20 mouse cellular contexts compared by ENCODE assay signal in the genomic region with DNA sequence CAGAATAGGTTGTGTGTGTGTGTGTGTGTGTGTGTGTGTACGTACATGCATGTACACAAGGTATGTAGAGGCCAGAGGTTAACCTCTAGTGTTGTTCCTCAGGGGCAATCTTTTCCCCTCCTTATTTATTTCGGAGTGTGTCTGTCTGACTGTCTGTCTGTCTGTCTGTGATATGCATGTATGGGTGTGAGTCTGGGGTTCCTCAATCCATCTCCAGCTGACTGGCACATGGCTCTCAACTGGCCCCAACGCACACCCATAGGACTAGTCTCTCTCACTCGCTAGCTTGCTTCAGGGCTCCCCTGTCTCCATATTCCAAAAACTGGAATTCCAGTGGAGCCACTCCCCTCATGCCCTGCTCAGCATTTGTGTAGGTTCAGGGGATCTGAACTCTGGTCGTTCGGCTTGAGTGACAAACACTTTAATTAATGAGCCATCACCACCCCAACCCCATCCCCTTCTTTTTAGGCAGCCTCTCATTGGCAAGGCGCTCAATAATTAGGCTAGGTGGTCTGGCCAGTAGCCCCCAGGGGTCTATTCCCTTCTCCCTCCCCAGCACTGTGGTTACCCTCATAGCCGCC.
A peak's percentile ranks its signal among the peaks of the same experiment; 100 is the strongest.
DNase-seq lines count a peak whose midpoint lies in the region; ATAC-seq and TF ChIP-seq lines count a peak whose summit lies in the region.
"Had no signal": no experiment of that assay in that cellular context is flagged by ENCODE, and none has a peak within 500 bp of the region (broad histone marks: within the 10 kb centered on the region; RNA-seq: fewer than 3 reads in every experiment).

No protein-coding gene starts in this region.

- TF ChIP-seq CTCF in midbrain, postnatal 0 days (IDR thresholded peaks at IDR 0.05): no peak

- ATAC-seq in midbrain, postnatal 0 days (ENCODE audit: low FRiP score): no peak
- ATAC-seq: forebrain, embryonic 15.5 days; intestine, embryonic 15.5 days had no signal

- H3K27ac ChIP-seq in midbrain, embryonic 10.5 days (replicated peaks): peak overlapping the region; percentile 65
- H3K27ac ChIP-seq in midbrain, postnatal 0 days (ENCODE audit: low read depth, low read length): no peak overlapping the region
- H3K27ac ChIP-seq: forebrain, embryonic 15.5 days; hindbrain, embryonic 14.5 days; intestine, embryonic 15.5 days; macrophage; midbrain, embryonic 12.5 days; neural tube, embryonic 15.5 days had no signal

- H3K9me3 ChIP-seq in midbrain, embryonic 10.5 days (replicated peaks): 0 out of 2 replicates have a peak, but pooled peaks cover 2% of the 10 kb centered on the region
- H3K9me3 ChIP-seq in midbrain, postnatal 0 days (ENCODE audit: low read length): no peaks in the 10 kb centered on the region
- H3K9me3 ChIP-seq: embryonic facial prominence, embryonic 13.5 days; forebrain, embryonic 15.5 days; heart, embryonic 12.5 days; intestine, embryonic 15.5 days; midbrain, embryonic 12.5 days; neural tube, embryonic 15.5 days had no signal

- H3K27me3 ChIP-seq in midbrain, embryonic 10.5 days (ENCODE audit: low read depth, poor library complexity, severe bottlenecking): no peaks in the 10 kb centered on the region
- H3K27me3 ChIP-seq in midbrain, postnatal 0 days (ENCODE audit: insufficient read depth, low read length): no peaks in the 10 kb centered on the region
- H3K27me3 ChIP-seq: embryonic facial prominence, embryonic 13.5 days; forebrain, embryonic 15.5 days; heart, embryonic 12.5 days; intestine, embryonic 15.5 days; midbrain, embryonic 12.5 days; neural tube, embryonic 15.5 days had no signal

- 0 out of 2 replicates have a peak, but pooled peaks cover 3% of the 10 kb centered on the region for H3K36me3 ChIP-seq in midbrain, embryonic 10.5 days
- no peaks in the 10 kb centered on the region for H3K36me3 ChIP-seq in midbrain, postnatal 0 days (ENCODE audit: insufficient read depth, low read length)
- H3K36me3 ChIP-seq: embryonic facial prominence, embryonic 13.5 days; forebrain, embryonic 15.5 days; heart, embryonic 12.5 days; intestine, embryonic 15.5 days; midbrain, embryonic 12.5 days; neural tube, embryonic 15.5 days had no signal

- DNase-seq in midbrain, embryonic 10.5 days (ENCODE audit: low spot score): no peak
- DNase-seq in midbrain, postnatal 0 days (ENCODE audit: low spot score): no peak
- DNase-seq in kidney, adult 8-10 months: peak; percentile 63 to 70
- peak; percentile 37 for DNase-seq in kidney, postnatal 10 days
- no peak for DNase-seq in testis, postnatal 10 days (ENCODE audit: low spot score)
- no peak for DNase-seq in adrenal gland, adult 8-10 months
- no peak for DNase-seq in left cerebral cortex, adult 8-10 months (ENCODE audit: low spot score in 2 of 2)
- DNase-seq: adrenal gland, adult 2 months; cerebellum, adult 9-11 months; layer of hippocampus, postnatal 36 days had no signal

- WGBS in midbrain, embryonic 10.5 days: 89% methylated on average over 8 of the region's 8 CpGs
- WGBS in midbrain, postnatal 0 days: 90% methylated on average over 8 of the region's 8 CpGs

- H3K4me1 ChIP-seq in midbrain, embryonic 10.5 days: peaks cover 43% of the 10 kb centered on the region
- H3K4me1 ChIP-seq in midbrain, postnatal 0 days (ENCODE audit: insufficient read depth, low read length): no peaks in the 10 kb centered on the region

- H3K4me3 ChIP-seq in midbrain, embryonic 10.5 days: no peak overlapping the region
- no peak overlapping the region for H3K4me3 ChIP-seq in midbrain, postnatal 0 days (ENCODE audit: low read depth, low read length)
- H3K4me3 ChIP-seq: embryonic facial prominence, embryonic 13.5 days; forebrain, embryonic 15.5 days; heart, embryonic 12.5 days; intestine, embryonic 15.5 days; layer of hippocampus, adult 2 months; midbrain, embryonic 12.5 days; myocyte; neural tube, embryonic 15.5 days had no signal

- no peak overlapping the region for H3K9ac ChIP-seq in midbrain, postnatal 0 days (replicated peaks; ENCODE audit: low read length, poor library complexity, severe bottlenecking)
- H3K9ac ChIP-seq: embryonic facial prominence, embryonic 13.5 days; forebrain, embryonic 15.5 days; heart, embryonic 12.5 days; hindbrain, embryonic 14.5 days; intestine, embryonic 15.5 days; midbrain, embryonic 12.5 days; neural tube, embryonic 15.5 days had no signal

- H3K4me2 ChIP-seq in midbrain, postnatal 0 days (ENCODE audit: low read depth, low read length, poor library complexity, severe bottlenecking): no peak overlapping the region
- H3K4me2 ChIP-seq: embryonic facial prominence, embryonic 13.5 days; forebrain, embryonic 15.5 days; heart, embryonic 12.5 days; hindbrain, embryonic 14.5 days; intestine, embryonic 15.5 days; midbrain, embryonic 12.5 days; neural tube, embryonic 15.5 days had no signal

Comparison
In these comparisons a context has a peak if more than half of its experiments do, and no peak if none do; other contexts are left out.
1. DNase-seq: peak in kidney, adult 8-10 months (2 of 2) and kidney, postnatal 10 days (single experiment); none in midbrain, embryonic 10.5 days (single experiment), midbrain, postnatal 0 days (single experiment), testis, postnatal 10 days (single experiment), adrenal gland, adult 8-10 months (single experiment) and left cerebral cortex, adult 8-10 months (0 of 2).